Mouse (Mus musculus): ENCODE measurements at regions not wholly inside any gene's neighbourhood (a gene's known extent, or its start where the extent isn't known, plus 50 kb on each side); places are given as distances from the start of the nearest gene placed in this dataset.

GRCm38 (mm10) chr1:163505035-163505434, 101.6 kb upstream of the Gorab start:
- DNase-seq (no peak), ATAC-seq (ENCODE audit: insufficient read depth) (no peak)
- Histone ChIP-seq H3K36me3 (ENCODE audit: insufficient read depth) (no peaks in the 10 kb centered on the region), H3K27ac (ENCODE audit: low read depth) (no peak overlapping the region), H3K27me3 (ENCODE audit: insufficient read depth, low read length) (no peaks in the 10 kb centered on the region), H3K4me1 (ENCODE audit: insufficient read depth) (no peaks in the 10 kb centered on the region), H3K4me2 (no peak overlapping the region), H3K9me3 (ENCODE audit: low read depth, low read length) (no peaks in the 10 kb centered on the region), H3K9ac (no peak overlapping the region), H3K4me3 (ENCODE audit: low read depth, low read length) (no peak overlapping the region)
- WGBS, result 62% methylated on average over 7 of the region's 7 CpGs
- TF ChIP-seq CTCF (IDR thresholded peaks at IDR 0.05; ENCODE audit: low read depth), result no peak

GRCm38 (mm10) chr1:163502557-163502956, 99.1 kb upstream of the Gorab start:
- Histone ChIP-seq H3K9me3 (ENCODE audit: low read depth, low read length) (no peaks in the 10 kb centered on the region), H3K4me1 (ENCODE audit: insufficient read depth) (no peaks in the 10 kb centered on the region), H3K27ac (ENCODE audit: low read depth) (no peak overlapping the region), H3K4me3 (ENCODE audit: low read depth, low read length) (no peak overlapping the region), H3K4me2 (no peak overlapping the region), H3K36me3 (ENCODE audit: insufficient read depth) (no peaks in the 10 kb centered on the region), H3K9ac (no peak overlapping the region), H3K27me3 (ENCODE audit: insufficient read depth, low read length) (no peaks in the 10 kb centered on the region)
- DNase-seq (no peak), ATAC-seq (ENCODE audit: insufficient read depth) (no peak)
- 82% methylated on average over 1 of the region's 1 CpGs for WGBS
- TF ChIP-seq CTCF (IDR thresholded peaks at IDR 0.05; ENCODE audit: low read depth), result no peak

- H3K9me3 ChIP-seq (ENCODE audit: low read depth, low read length), result no peaks in the 10 kb centered on the region
- H3K4me3 ChIP-seq (ENCODE audit: low read depth, low read length), result no peak overlapping the region
- WGBS, result 68% methylated on average over 5 of the region's 5 CpGs
- TF ChIP-seq CTCF (IDR thresholded peaks at IDR 0.05; ENCODE audit: low read depth), result no peak
- H3K9ac ChIP-seq, result no peak overlapping the region
- H3K4me2 ChIP-seq, result no peak overlapping the region
- no peaks in the 10 kb centered on the region for H3K27me3 ChIP-seq (ENCODE audit: insufficient read depth, low read length)
- no peak overlapping the region for H3K27ac ChIP-seq (ENCODE audit: low read depth)
- H3K36me3 ChIP-seq (ENCODE audit: insufficient read depth), result no peaks in the 10 kb centered on the region
- H3K4me1 ChIP-seq (ENCODE audit: insufficient read depth), result no peaks in the 10 kb centered on the region
- DNase-seq (no peak), ATAC-seq (ENCODE audit: insufficient read depth) (no peak)
These were observed 95.0 kb upstream of the Gorab start for GRCm38 (mm10) chr1:163498398-163498958.

DNA sequence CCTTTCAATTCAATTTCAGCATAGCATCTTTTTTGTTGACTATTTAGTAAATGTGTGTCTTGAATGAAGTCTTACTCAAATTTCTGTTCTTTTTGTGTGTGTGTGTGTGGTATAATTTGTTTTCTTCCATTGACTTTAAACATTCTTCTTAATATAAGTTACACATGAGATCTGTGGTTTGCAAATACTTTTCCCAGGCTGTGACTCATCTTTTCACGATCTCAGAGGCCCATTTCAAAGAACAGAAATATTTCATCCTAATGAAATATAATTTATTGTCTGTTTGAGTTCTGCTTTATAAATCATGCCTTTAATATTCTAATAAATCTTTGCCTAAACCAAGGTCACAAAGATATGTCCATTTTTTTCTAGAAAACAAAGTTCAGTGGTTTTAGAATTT, 92.9 kb upstream of the Gorab start:
- H3K4me2 ChIP-seq, result no peak overlapping the region
- no peak for DNase-seq
- H3K4me1 ChIP-seq (ENCODE audit: insufficient read depth), result no peaks in the 10 kb centered on the region
- ATAC-seq (ENCODE audit: insufficient read depth), result no peak
- no peak overlapping the region for H3K4me3 ChIP-seq (ENCODE audit: low read depth, low read length)
- H3K9ac ChIP-seq, result no peak overlapping the region
- no peaks in the 10 kb centered on the region for H3K27me3 ChIP-seq (ENCODE audit: insufficient read depth, low read length)
- no peak overlapping the region for H3K27ac ChIP-seq (ENCODE audit: low read depth)
- H3K36me3 ChIP-seq (ENCODE audit: insufficient read depth), result no peaks in the 10 kb centered on the region
- TF ChIP-seq CTCF (IDR thresholded peaks at IDR 0.05; ENCODE audit: low read depth), result no peak
- H3K9me3 ChIP-seq (ENCODE audit: low read depth, low read length), result no peaks in the 10 kb centered on the region
- 68% methylated on average over 1 of the region's 1 CpGs for WGBS

GRCm38 (mm10) chr1:163488532-163488931, 85.1 kb upstream of the Gorab start:
- Histone ChIP-seq H3K4me3 (ENCODE audit: low read depth, low read length) (no peak overlapping the region), H3K4me1 (ENCODE audit: insufficient read depth) (no peaks in the 10 kb centered on the region), H3K27me3 (ENCODE audit: insufficient read depth, low read length) (no peaks in the 10 kb centered on the region), H3K27ac (ENCODE audit: low read depth) (no peak overlapping the region), H3K36me3 (ENCODE audit: insufficient read depth) (no peaks in the 10 kb centered on the region), H3K9ac (no peak overlapping the region), H3K9me3 (ENCODE audit: low read depth, low read length) (no peaks in the 10 kb centered on the region), H3K4me2 (no peak overlapping the region)
- no peak for TF ChIP-seq CTCF (IDR thresholded peaks at IDR 0.05; ENCODE audit: low read depth)
- ATAC-seq (ENCODE audit: insufficient read depth) (no peak), DNase-seq (no peak)
- WGBS, result 49% methylated on average over 6 of the region's 6 CpGs

DNA sequence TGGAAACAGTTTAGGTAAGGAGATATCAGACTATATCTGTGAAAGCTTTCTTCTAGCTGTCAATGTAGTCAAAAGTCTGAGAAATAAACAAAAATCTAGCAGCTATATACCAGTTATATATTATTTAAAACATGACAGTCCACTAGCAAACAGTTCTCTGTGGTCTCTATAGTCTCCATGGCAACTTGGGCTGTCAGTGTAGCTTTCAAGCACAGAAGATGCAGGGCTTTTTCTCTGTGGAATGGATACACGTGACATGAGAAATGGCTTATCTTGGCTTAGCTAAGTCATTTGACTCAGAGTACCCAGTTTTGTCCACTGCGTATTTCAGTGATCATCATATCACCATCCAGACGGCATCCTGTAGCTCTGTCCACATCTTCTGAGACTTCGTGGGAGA, 84.6 kb upstream of the Gorab start:
- Histone ChIP-seq H3K27me3 (ENCODE audit: insufficient read depth, low read length) (no peaks in the 10 kb centered on the region), H3K4me1 (ENCODE audit: insufficient read depth) (no peaks in the 10 kb centered on the region), H3K4me2 (no peak overlapping the region), H3K27ac (ENCODE audit: low read depth) (no peak overlapping the region), H3K4me3 (ENCODE audit: low read depth, low read length) (no peak overlapping the region), H3K9ac (no peak overlapping the region), H3K36me3 (ENCODE audit: insufficient read depth) (no peaks in the 10 kb centered on the region), H3K9me3 (ENCODE audit: low read depth, low read length) (no peaks in the 10 kb centered on the region)
- DNase-seq (no peak), ATAC-seq (ENCODE audit: insufficient read depth) (no peak)
- 60% methylated on average over 4 of the region's 4 CpGs for WGBS
- no peak for TF ChIP-seq CTCF (IDR thresholded peaks at IDR 0.05; ENCODE audit: low read depth)

- no peak overlapping the region for H3K4me2 ChIP-seq
- TF ChIP-seq CTCF (IDR thresholded peaks at IDR 0.05; ENCODE audit: low read depth), result no peak
- 73% methylated on average over 3 of the region's 3 CpGs for WGBS
- H3K27ac ChIP-seq (ENCODE audit: low read depth), result no peak overlapping the region
- H3K4me3 ChIP-seq (ENCODE audit: low read depth, low read length), result no peak overlapping the region
- ATAC-seq (ENCODE audit: insufficient read depth), result no peak
- DNase-seq, result no peak
- no peaks in the 10 kb centered on the region for H3K9me3 ChIP-seq (ENCODE audit: low read depth, low read length)
- no peaks in the 10 kb centered on the region for H3K36me3 ChIP-seq (ENCODE audit: insufficient read depth)
- no peak overlapping the region for H3K9ac ChIP-seq
- H3K4me1 ChIP-seq (ENCODE audit: insufficient read depth), result no peaks in the 10 kb centered on the region
- H3K27me3 ChIP-seq (ENCODE audit: insufficient read depth, low read length), result no peaks in the 10 kb centered on the region
These were observed 79.6 kb upstream of the Gorab start for GRCm38 (mm10) chr1:163483098-163483497.

All from lung, embryonic 14.5 days (tissue).